Mouse (Mus musculus) embryonic facial prominence, embryonic 10.5 days (tissue): ENCODE measurements at regions not wholly inside any gene's neighbourhood (a gene's known extent, or its start where the extent isn't known, plus 50 kb on each side); places are given as distances from the start of the nearest gene placed in this dataset.
A peak's percentile ranks its signal among the peaks of the same experiment; 100 is the strongest.

ENCODE experiments used
- DNase-seq: peaks from one replicate; pipeline ENCODE4 v3.0.0-alpha.2; 2017; ENCODE audit warnings: low spot score
- H3K27ac ChIP-seq: fragments of 300-500 bp; sonication (generic); replicated peaks from 2 replicates; pipeline ENCODE4 v1.5.1; 2016; ENCODE audit warnings: mild to moderate bottlenecking
- H3K27me3 ChIP-seq: fragments of 300-500 bp; sonication (generic); replicated peaks from 2 replicates; pipeline ENCODE4 v1.6.1; 2016; ENCODE audit warnings: low read depth, mild to moderate bottlenecking; ENCODE audit not compliant: poor library complexity, severe bottlenecking
- H3K36me3 ChIP-seq: fragments of 300-500 bp; sonication (generic); replicated peaks from 2 replicates; pipeline ENCODE4 v1.6.1; 2016; ENCODE audit warnings: mild to moderate bottlenecking, moderate library complexity
- H3K4me1 ChIP-seq: fragments of 300-500 bp; sonication (generic); 2 replicates; pipeline ENCODE4 v1.6.1; 2016
- H3K4me3 ChIP-seq: fragments of 300-500 bp; sonication (generic); 2 replicates; pipeline ENCODE4 v1.5.1; 2016; ENCODE audit warnings: mild to moderate bottlenecking, moderate library complexity
- H3K9me3 ChIP-seq: fragments of 300-500 bp; sonication (generic); 2 replicates; pipeline ENCODE4 v1.6.1; 2016; ENCODE audit warnings: mild to moderate bottlenecking
- WGBS: fragments of 180-500 bp; shearing (Covaris S2); methylation state at CpG from one replicate; pipeline ENCODE4 v1.1.7; 2016; 5-methylcytosine and 5-hydroxymethylcytosine counted together

- DNase-seq, result no peak
- 78% methylated on average over 6 of the region's 6 CpGs for WGBS
- Histone ChIP-seq H3K27ac (0 out of 2 replicates have a peak overlapping the region, but pooled peaks have one; percentile 19), H3K27me3 (no peaks in the 10 kb centered on the region), H3K36me3 (no peaks in the 10 kb centered on the region), H3K4me1 (no peaks in the 10 kb centered on the region), H3K9me3 (no peaks in the 10 kb centered on the region), H3K4me3 (no peak overlapping the region)
These were observed 382.2 kb downstream of the Dnajb9 start for GRCm38 (mm10) chr12:43827901-43828300.

GRCm38 (mm10) chr12:43827296-43827695 is 382.8 kb downstream of the Dnajb9 start:
- no peaks in the 10 kb centered on the region for H3K27me3 ChIP-seq
- no peaks in the 10 kb centered on the region for H3K4me1 ChIP-seq
- no peak for DNase-seq
- H3K36me3 ChIP-seq, result no peaks in the 10 kb centered on the region
- H3K4me3 ChIP-seq, result no peak overlapping the region
- 64% methylated on average over 3 of the region's 3 CpGs for WGBS
- H3K27ac ChIP-seq, result no peak overlapping the region
- no peaks in the 10 kb centered on the region for H3K9me3 ChIP-seq

- no peaks in the 10 kb centered on the region for H3K36me3 ChIP-seq
- 16% methylated on average over 3 of the region's 3 CpGs for WGBS
- no peak overlapping the region for H3K27ac ChIP-seq
- no peaks in the 10 kb centered on the region for H3K9me3 ChIP-seq
- H3K27me3 ChIP-seq, result no peaks in the 10 kb centered on the region
- H3K4me1 ChIP-seq, result no peaks in the 10 kb centered on the region
- no peak for DNase-seq
- no peak overlapping the region for H3K4me3 ChIP-seq
These were observed 396.6 kb downstream of the Dnajb9 start for GRCm38 (mm10) chr12:43813559-43813958.

GRCm38 (mm10) chr12:43772766-43773165 is 437.4 kb downstream of the Dnajb9 start:
- no peak for DNase-seq
- 88% methylated on average over 1 of the region's 1 CpGs for WGBS
- no peak overlapping the region for H3K4me3 ChIP-seq
- 0 out of 2 replicates have a peak, but pooled peaks cover 2% of the 10 kb centered on the region for H3K9me3 ChIP-seq
- H3K36me3 ChIP-seq, result no peaks in the 10 kb centered on the region
- no peak overlapping the region for H3K27ac ChIP-seq
- H3K27me3 ChIP-seq, result no peaks in the 10 kb centered on the region
- H3K4me1 ChIP-seq, result no peaks in the 10 kb centered on the region

GRCm38 (mm10) chr12:43762151-43762550 is 448.0 kb downstream of the Dnajb9 start:
- H3K36me3 ChIP-seq, result no peaks in the 10 kb centered on the region
- no peaks in the 10 kb centered on the region for H3K4me1 ChIP-seq
- no peaks in the 10 kb centered on the region for H3K9me3 ChIP-seq
- no peak for DNase-seq
- H3K27me3 ChIP-seq, result no peaks in the 10 kb centered on the region
- no peak overlapping the region for H3K27ac ChIP-seq
- no peak overlapping the region for H3K4me3 ChIP-seq
- WGBS, result 72% methylated on average over 1 of the region's 1 CpGs
